ENCODE assay signal across 7 mouse cellular contexts in genomic region chr2:27028437-27029015, GRCm38 (mm10). TPM values are rescaled to one million over a fixed set of nuclear protein-coding genes. Genes with fewer than 3 reads are reported as not detected.
DNase-seq lines count a peak whose midpoint lies in the region; ATAC-seq lines count a peak whose summit lies in the region.

No protein-coding gene starts in this region.

- peak overlapping the region; percentile 28; the same call in 1 of the 2 replicates for H3K4me3 ChIP-seq in neural tube, embryonic 11.5 days (ENCODE audit: low read depth, low read length)

- H3K4me1 ChIP-seq in neural tube, embryonic 11.5 days (ENCODE audit: control insufficient read depth, insufficient read depth, low read length): peaks cover 3% of the 10 kb centered on the region; the same call in 1 of the 2 replicates

- H3K27ac ChIP-seq in neural tube, embryonic 11.5 days (ENCODE audit: low read depth, low read length): no peak overlapping the region

- 76% methylated on average over 4 of the region's 4 CpGs for WGBS in neural tube, embryonic 11.5 days

- H3K27me3 ChIP-seq in neural tube, embryonic 11.5 days (ENCODE audit: control insufficient read depth, insufficient read depth, low read length): no peaks in the 10 kb centered on the region

- H3K9me3 ChIP-seq in neural tube, embryonic 11.5 days (ENCODE audit: control insufficient read depth, low read length): no peaks in the 10 kb centered on the region

- H3K4me2 ChIP-seq in neural tube, embryonic 11.5 days (ENCODE audit: low read depth): peak overlapping the region; percentile 54

- DNase-seq in neural tube, embryonic 11.5 days (ENCODE audit: low spot score): no peak
- DNase-seq in neural tube, embryonic 10.5 days (ENCODE audit: extremely low spot score, low spot score): no peak
- peak; percentile 56 for DNase-seq in lung, postnatal 36 days
- no peak for DNase-seq in urinary bladder, postnatal 14 days (ENCODE audit: low spot score)
- no peak for DNase-seq in cerebellum, postnatal 36 days
- DNase-seq in thymus, postnatal 4 days: no peak

- H3K36me3 ChIP-seq in neural tube, embryonic 11.5 days (ENCODE audit: control insufficient read depth, insufficient read depth, low read length): no peaks in the 10 kb centered on the region

- no peak overlapping the region for H3K9ac ChIP-seq in neural tube, embryonic 11.5 days (ENCODE audit: low read length)

- no peak for ATAC-seq in neural tube, embryonic 11.5 days (ENCODE audit: insufficient read depth, low FRiP score, low TSS enrichment)
- peak; percentile 47 for ATAC-seq in granulocyte monocyte progenitor cell, adult 5-6 weeks (replicated peaks; ENCODE audit: poor library complexity, severe bottlenecking)

RNA-seq across cellular contexts. Expression of gene Slc2a6, which starts 0.7 kb away (rescaled TPM):
- polyA plus RNA-seq in neural tube, embryonic 11.5 days (2014; fragmentation: Nextera tagmentation; extraction: Ambion mirVana): 2.9 and 4.1 TPM in 2 replicates
- 4.6 and 7.5 TPM in 2 replicates for total RNA-seq in granulocyte monocyte progenitor cell, adult 5-6 weeks (2014; fragmentation: Nextera tagmentation)
- 2.6 and 4.0 TPM in 2 replicates for total RNA-seq in granulocyte monocyte progenitor cell, adult 5-6 weeks (2017)

RNA-seq across cellular contexts. Expression of gene Cacfd1, which starts 18.8 kb away (rescaled TPM):
- polyA plus RNA-seq in neural tube, embryonic 11.5 days (2014; fragmentation: Nextera tagmentation; extraction: Ambion mirVana): 98.7 and 121 TPM in 2 replicates
- total RNA-seq in granulocyte monocyte progenitor cell, adult 5-6 weeks (2014; fragmentation: Nextera tagmentation): 15.5 and 18.8 TPM in 2 replicates
- total RNA-seq in granulocyte monocyte progenitor cell, adult 5-6 weeks (2017): 1.6 and 3.5 TPM in 2 replicates

RNA-seq across cellular contexts. Expression of gene Mymk, which starts 43.5 kb away (rescaled TPM):
- polyA plus RNA-seq in neural tube, embryonic 11.5 days (2014; fragmentation: Nextera tagmentation; extraction: Ambion mirVana): 11.5 and 14.5 TPM in 2 replicates
- total RNA-seq in granulocyte monocyte progenitor cell, adult 5-6 weeks (2014; fragmentation: Nextera tagmentation): not detected in 2 replicates
- total RNA-seq in granulocyte monocyte progenitor cell, adult 5-6 weeks (2017): not detected in 2 replicates

RNA-seq across cellular contexts. Expression of gene Adamtsl2, which starts 50.7 kb away (rescaled TPM):
- 6.5 and 7.2 TPM in 2 replicates for polyA plus RNA-seq in neural tube, embryonic 11.5 days (2014; fragmentation: Nextera tagmentation; extraction: Ambion mirVana)
- total RNA-seq in granulocyte monocyte progenitor cell, adult 5-6 weeks (2014; fragmentation: Nextera tagmentation): not detected in 2 replicates
- total RNA-seq in granulocyte monocyte progenitor cell, adult 5-6 weeks (2017): not detected in 2 replicates

RNA-seq across cellular contexts. Expression of gene Adamts13, which starts 55.3 kb away (rescaled TPM):
- polyA plus RNA-seq in neural tube, embryonic 11.5 days (2014; fragmentation: Nextera tagmentation; extraction: Ambion mirVana): not detected in 2 replicates
- total RNA-seq in granulocyte monocyte progenitor cell, adult 5-6 weeks (2014; fragmentation: Nextera tagmentation): not detected in 2 replicates
- 0.04 TPM in 1 of 2 replicates, not detected in the other for total RNA-seq in granulocyte monocyte progenitor cell, adult 5-6 weeks (2017)
